Mouse (Mus musculus): Measurements from ENCODE around the gene Atp5e.

The Atp5e gene

GRCm38 (mm10) chr2:174463789-174464523, at the start of gene Atp5e:
Gene Atp5e, minus strand, starts transcription at chr2:174464105.
- DNase-seq (ENCODE audit: low spot score in 2 of 2): peak; percentile 94 to 96

DNA sequence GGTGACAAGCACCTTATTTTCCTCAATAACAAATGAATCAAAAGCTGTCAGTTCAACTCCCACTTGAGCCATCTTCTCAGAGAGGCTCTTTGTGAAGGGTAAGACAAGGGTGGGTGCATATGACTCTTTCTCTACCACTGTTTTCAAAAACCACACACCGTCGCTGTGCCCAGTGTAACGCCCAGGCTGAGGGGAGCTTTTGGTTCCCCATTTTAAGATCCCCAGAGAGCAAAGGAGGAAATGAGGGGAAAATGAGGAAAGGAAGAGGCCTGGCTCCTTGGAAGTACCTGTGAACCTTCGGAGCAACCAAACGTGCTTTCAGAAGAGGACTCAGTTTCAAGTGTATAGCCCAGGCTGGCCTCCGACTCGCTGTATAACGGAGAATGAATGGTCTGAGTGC, 45.9 kb upstream of the Atp5e start:
- no peak for DNase-seq (ENCODE audit: low spot score in 2 of 2)

GRCm38 (mm10) chr2:174507998-174508397, 44.1 kb upstream of the Atp5e start:
- DNase-seq (ENCODE audit: low spot score in 2 of 2): no peak

DNA sequence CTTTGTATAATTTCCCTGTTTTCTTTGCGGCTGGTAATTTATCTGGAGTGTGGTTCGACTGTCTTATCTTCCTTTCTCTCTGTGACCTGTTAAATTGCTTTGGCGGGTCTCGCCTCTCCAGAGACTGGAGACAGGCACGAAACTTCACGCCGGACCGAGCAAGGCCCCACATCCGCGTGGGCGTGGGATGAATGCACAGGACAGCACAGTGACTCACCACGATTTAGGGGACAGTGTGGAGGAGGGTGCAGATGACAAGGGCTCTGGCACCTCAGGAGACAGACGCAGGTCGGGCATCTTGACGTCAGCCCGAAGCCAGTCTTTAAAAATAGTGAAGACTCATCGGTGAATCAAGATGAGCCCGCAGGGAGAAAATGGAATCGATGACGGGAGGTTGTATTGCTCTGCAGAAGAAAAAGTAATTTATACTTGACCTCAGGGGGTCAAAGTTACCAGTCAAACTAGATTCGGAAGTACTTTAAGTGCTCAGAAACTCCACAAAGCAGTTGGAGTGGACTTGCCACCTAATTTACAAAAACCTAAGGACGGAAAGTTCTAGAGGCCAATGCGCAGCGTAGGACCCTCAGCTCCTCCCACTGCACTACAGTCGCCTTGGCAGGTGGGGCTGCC, 39.0 kb upstream of the Atp5e start:
- DNase-seq (ENCODE audit: low spot score in 2 of 2): no peak

DNA sequence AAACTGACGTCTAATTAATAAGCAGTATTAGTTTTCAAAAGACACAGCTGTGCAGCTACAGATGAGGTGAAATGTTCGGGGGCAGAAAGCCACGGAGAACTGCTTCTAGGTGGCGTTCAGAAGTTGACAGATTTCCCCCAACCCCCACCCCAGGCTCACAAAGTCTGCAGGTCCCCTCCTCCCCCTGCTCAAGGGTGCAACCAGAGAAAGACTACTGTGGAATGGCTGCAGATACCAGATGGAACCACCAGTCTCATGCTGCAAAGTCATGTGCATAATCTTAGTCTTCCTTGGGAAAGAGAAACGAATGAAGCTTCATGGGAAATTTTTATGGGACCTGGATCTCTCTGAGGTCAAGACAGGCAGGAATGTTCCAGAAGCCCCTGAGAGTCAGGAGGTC, 38.4 kb upstream of the Atp5e start:
- no peak for DNase-seq (ENCODE audit: low spot score in 2 of 2)

DNA sequence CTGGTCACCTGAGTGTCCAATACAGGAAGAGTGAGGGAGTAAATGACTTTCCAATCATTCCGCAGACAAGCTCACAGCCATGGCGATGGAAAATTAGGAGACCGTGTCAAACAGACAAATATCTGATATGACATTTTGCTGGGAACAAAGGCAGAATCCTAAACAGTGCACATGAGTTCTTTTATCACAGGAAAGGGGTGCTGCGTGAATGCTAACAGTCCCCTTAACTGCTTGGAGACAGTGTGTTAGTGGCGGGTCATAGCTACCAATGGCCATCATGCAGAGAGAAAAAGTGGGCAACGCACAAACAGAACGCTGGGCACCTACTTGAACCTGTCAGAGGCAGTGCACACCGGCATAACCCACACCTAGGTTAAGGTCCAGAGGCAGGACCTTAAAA, 37.6 kb upstream of the Atp5e start:
- no peak for DNase-seq (ENCODE audit: low spot score in 2 of 2)

DNA sequence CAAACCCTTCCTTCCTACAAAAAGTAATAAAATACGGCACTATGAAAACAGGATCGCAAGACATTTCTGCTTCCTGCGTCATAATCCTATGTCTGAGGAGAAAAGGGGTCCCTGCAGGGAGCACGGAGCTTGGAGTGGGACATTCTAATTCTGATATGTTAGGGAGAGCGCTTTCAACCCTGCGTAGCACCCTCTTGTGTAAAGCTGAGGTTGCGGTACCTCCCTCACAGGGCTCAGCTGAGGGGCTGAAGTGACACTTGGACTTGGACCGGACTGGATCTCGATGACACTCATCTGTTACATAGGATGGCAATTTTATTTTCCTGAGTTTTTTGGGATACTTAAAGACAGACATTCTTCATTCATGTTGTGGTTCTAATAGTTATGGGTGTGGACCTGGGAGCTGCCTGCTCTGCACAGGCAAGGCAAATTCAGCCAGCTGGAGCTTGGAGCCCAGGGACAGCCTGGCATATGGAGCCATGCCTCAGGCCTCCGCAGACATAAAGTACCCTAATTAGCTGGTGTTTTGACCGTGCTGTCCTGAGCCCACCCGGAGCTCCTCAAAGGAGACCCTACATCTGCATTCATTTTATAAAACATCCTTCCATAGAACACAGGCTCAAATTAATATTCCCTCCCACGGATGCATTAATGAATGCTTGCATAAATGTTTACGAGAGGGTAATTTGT, 37.1 kb upstream of the Atp5e start:
- DNase-seq (ENCODE audit: low spot score in 2 of 2): no peak

GRCm38 (mm10) chr2:174492858-174493257, 29.0 kb upstream of the Atp5e start:
- DNase-seq (ENCODE audit: low spot score in 2 of 2): no peak

DNA sequence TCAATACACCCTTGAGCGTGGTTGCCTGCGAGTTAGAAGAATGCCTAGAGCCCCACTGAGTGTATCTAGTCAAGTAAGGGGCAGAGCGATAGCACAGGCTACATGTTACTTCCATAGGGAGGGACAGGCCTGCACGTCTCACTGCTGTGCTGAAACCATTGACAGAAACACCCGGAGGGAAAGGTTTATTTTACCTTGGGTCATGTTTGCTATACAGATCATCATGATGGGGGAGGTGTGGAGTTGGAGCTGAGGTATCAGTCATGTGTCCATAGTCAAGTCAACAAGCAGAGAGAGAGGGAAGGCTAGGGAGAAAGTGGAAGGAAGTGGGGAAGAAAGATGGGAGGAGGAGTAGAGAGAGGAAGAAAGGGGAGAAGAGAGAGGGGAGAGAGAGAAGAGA, 23.1 kb upstream of the Atp5e start:
- no peak for DNase-seq (ENCODE audit: low spot score in 2 of 2)

DNA sequence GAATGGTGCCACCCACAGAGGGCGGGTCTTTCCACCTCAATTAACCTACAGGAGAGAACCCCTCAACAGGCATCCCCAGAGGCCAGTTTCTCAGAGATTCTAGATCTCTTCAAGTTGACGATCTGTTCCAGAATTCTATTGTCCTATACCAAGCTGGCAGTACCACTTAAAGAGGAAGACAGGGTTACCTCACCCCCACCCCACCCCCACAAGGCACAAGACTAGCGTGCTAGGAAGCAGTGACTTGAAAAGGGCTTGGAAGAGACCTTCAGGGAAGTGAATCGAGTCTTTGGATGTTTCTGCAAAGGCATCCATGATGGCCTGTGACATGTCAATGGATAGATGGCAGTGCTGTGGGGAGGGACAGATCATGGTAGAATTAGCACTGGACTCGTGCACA, 14.8 kb upstream of the Atp5e start:
- no peak for DNase-seq (ENCODE audit: low spot score in 2 of 2)

- DNase-seq (ENCODE audit: low spot score in 2 of 2): no peak
Observed at GRCm38 (mm10) chr2:174477543-174478319, 13.8 kb upstream of the Atp5e start.

- DNase-seq (ENCODE audit: low spot score in 2 of 2): no peak
Observed at GRCm38 (mm10) chr2:174473550-174473927, 9.6 kb upstream of the Atp5e start.

DNA sequence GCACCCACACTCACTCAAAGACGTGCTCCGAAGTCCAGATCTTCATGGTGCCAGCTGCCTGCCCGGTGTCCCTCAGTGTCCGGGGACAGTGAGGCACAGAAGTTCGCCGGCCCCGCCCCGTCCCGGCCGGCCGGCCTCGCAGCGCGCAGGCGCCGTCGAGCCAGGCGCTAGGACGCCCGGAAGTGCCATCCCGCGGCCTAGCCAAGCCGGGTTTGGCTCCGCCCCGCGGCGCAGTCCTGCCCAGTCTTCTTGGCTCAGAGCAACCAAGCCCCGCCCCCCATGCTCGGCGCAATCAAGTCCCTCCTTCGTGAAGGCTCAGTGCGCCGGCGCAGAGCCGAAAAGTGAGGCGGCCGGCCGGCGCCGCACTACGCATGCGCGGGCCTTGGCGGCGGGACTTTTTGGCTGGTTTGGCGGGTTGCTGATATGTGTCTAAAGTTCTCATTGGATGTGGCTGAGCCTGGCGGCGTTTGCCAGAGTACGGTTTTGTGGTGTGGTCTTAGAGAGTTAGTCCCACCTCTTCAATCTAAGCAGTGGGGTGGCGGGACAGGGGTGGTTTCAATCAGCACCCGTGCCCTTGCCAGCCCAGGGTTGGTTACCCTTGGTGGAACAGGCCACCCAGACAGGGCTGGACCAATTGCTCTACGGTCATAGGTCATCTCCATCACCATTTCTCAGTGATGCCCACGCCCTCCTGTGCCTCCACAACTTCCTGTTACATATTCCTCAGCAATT, 9.1 kb upstream of the Atp5e start, which contains the start of gene Prelid3b:
Prelid3b (minus strand) TSS at position 264 of the 732 bp plus-strand sequence.
- peak; percentile 98 to 99 for DNase-seq (ENCODE audit: low spot score in 2 of 2)

GRCm38 (mm10) chr2:174472407-174472806, 8.5 kb upstream of the Atp5e start:
- no peak for DNase-seq (ENCODE audit: low spot score in 2 of 2)

DNA sequence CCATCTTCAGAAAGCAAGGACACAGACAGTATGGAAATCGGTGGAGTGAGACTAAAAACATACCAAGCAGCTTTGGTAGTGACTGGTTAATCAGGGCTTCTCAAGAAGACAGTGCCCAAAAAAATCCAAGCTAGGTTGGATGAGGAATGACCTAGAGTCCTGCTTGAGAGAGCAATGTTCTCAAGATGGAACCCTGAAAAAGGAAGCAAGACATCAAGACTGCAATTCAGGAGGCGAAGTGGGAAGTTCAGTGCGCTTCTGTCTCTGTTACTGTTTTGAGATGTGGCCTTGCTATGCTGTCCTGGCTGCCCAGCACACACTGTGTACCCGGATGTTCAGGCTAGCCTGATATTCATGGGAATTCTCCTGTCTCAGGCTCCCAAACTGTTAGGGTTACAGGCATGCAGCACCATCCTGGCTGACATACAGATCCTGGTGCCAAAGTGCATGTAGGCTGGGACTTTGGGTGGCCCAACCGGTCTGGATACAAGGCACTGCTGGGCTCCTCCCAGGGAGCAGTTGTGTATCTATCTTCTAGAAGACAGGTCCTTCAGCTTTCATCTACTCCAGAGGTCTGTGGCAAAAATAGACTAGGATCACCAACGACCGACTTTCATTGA, 7.0 kb upstream of the Atp5e start:
- no peak for DNase-seq (ENCODE audit: low spot score in 2 of 2)

DNA sequence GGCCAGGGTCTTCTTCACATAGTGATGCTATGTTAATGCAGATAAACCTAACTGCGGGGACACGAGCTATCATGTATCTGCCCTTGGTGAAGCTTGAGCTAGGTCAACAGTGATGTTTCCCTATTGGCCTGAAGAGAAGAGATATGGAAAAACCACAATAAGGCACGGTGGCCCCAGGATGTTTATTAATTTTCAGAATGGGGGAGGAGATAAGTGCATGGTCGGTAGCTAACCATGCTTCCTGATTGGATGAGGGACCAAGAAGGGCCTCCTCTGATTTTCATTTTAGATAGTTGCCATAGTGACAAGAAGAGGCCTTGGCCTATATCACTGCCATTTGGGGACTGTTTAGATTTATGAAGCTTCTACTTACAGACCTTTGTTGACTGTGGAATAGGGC, 6.4 kb upstream of the Atp5e start:
- no peak for DNase-seq (ENCODE audit: low spot score in 2 of 2)

DNA sequence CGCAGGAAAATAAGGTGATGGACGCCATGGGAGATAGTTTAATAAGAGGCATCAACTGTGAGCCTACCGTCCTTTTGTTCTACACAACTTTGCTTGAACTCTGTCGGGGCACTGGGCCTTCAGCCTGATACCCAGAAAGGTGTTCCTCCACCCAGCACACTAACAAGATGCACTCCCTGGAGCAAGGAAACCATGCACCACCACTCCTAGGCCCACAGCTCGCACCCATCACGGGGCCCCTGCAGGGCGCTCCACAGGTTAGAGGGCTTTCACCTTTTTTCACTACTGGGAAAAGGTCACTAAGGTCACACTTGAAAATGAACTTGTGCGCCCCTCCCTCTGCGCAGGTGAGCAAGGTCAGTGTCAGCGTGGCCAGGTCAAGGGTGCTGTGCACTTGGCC, 535 bp downstream of the Atp5e start:
- DNase-seq (ENCODE audit: low spot score in 2 of 2): peak in 1 of 2 experiments; percentile 36

DNA sequence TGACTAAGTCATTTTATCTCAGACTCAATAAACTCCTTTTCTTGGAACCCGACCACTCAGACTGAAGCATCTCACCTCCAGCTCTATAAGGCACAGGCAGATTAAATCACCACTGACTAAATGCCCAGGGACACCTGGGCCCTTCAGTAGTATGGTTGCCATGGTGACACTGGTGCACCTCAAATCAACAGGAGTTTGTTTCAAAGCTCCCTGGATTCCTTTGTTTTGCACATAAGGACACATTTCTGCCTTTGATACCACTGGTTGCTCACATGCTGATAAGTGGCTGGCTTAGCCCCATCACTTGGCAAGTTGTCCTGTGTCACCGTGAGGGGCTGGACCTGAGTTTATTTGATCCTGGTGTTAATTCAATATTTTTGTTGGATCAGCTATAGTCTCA, 4.5 kb downstream of the Atp5e start:
- no peak for DNase-seq (ENCODE audit: low spot score in 2 of 2)

- no peak for DNase-seq (ENCODE audit: low spot score in 2 of 2)
Observed at GRCm38 (mm10) chr2:174453681-174454080, 10.2 kb downstream of the Atp5e start.

GRCm38 (mm10) chr2:174450353-174450752, 13.6 kb downstream of the Atp5e start, which contains the start of gene Tubb1:
Gene Tubb1, plus strand, starts transcription at chr2:174450695.
- DNase-seq (ENCODE audit: low spot score in 2 of 2): no peak

DNA sequence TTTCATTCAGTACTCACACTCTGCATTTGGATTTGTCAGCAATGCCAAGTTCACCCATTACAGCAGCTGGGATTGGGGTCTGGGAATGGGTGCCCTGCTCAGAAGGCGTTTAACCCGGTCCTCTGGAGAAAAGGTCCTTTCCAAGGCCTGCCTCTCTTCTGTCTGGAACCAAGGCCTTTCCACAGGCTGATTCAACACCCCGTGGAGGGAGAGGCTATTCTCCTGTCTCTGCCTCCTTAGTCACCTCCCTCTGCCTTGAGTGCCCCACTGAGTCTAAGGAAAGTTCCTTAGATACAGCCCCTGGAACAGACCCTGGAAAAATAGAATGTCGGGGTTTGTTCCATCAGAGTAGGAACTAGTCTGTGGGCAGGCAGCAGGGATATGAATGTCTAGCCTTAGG, 15.5 kb downstream of the Atp5e start:
- DNase-seq (ENCODE audit: low spot score in 2 of 2): no peak

All from frontal cortex, postnatal 10 days (tissue).